Mouse (Mus musculus) erythroblast, embryonic 14.5 days (primary cell): ENCODE data around the gene Dctpp1.

Source experiments
- GATA1 ChIP-seq: IDR thresholded peaks from 2 replicates; pipeline ENCODE4 v1.6.1; 2012; ENCODE audit warnings: low read length, inconsistent platforms, mixed read lengths
- TAL1 ChIP-seq: IDR thresholded peaks from 3 replicates; pipeline ENCODE4 v1.6.1; 2012; ENCODE audit warnings: low read length, inconsistent platforms, mixed read lengths

DNA sequence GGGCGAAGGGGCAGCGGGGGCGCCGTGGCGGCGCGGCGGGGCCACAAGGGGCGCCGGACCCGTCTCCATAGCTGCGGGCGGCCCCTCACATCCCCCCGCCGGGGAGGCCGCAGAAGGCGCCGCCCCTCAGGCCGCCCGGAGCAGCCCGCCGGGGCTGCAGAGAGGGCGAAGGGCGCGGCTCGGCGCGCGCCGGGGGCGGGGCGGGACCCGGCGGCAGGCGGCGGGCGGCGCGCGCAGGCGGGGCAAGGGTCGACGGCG is 52.3 kb downstream of the Dctpp1 start, which contains the start of gene Tbc1d10b:
- TF ChIP-seq GATA1 (no peak), TAL1 (no peak)
